Mouse (Mus musculus) bone marrow, adult 2 months (tissue): Measurements from ENCODE around the gene Rpl3l.

Experiments used
- CTCF ChIP-seq: fragments of 200-500 bp; IDR thresholded peaks from 2 replicates; pipeline ENCODE4 v1.5.1; 2011; ENCODE audit warnings: low read length, control low read depth; ENCODE audit not compliant: control insufficient read depth, insufficient read depth
- POLR2A ChIP-seq: fragments of 200-500 bp; IDR thresholded peaks from 2 replicates; pipeline ENCODE4 v1.6.1; 2011; ENCODE audit warnings: low read depth, mild to moderate bottlenecking, control low read depth, low read length, borderline replicate concordance; ENCODE audit not compliant: control insufficient read depth

DNA sequence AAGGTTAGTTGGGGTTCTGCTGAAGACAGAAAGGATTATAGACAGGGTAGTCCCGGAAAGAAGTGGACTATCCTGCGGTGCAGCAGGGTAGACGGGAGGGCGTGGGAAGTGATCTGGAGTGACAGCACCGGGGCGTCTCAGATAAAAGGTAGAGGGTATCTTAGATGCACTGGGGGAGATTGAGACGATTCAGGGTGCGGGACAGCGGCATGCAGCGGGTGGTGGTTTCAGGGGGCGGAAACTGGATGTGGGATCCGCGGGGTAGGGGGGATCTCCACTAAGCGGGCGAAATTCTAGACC lies 3.8 kb upstream of the Rpl3l start:
- TF ChIP-seq CTCF (no peak), POLR2A (no peak)
